Mouse (Mus musculus) kidney, adult 8-10 months (tissue): Measurements from ENCODE around the gene Gabarap.
"Not testable (repeated sequence)": the region's sequence is repeated elsewhere in the genome, so short reads cannot be mapped to it uniquely, and the experiment has no call there.

Source experiments
- DNase-seq, 2 experiments: peaks; one replicate each; pipeline ENCODE4 v3.0.0; 2022

Gabarap gene

DNA sequence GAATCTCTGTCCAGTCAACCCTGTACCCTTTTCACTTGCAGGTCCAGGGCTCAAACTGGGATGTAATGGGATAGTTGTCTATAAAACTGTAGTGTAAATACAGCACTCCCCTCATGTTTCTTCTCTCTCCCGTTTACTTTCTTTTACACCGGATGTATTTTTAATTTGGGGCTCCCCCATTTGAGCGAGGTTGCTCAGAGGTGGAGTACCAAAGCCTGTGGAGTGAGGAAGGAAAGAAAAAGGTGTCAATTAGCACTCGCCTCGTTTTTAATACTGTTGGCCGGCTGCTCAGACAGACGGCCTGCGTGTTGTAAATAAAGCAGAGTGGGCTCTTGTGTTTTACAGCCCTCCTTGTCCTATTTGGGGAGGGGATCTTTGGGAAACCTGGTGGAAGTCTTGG lies 8.7 kb downstream of the Gabarap start:
- DNase-seq = no peak

GRCm38 (mm10) chr11:70000396-70000898 lies 9.5 kb downstream of the Gabarap start, which contains the start of gene Dvl2:
Gene Dvl2 (plus strand): TSS chr11:70000595.
- DNase-seq = peak; percentile 91 to 95

DNA sequence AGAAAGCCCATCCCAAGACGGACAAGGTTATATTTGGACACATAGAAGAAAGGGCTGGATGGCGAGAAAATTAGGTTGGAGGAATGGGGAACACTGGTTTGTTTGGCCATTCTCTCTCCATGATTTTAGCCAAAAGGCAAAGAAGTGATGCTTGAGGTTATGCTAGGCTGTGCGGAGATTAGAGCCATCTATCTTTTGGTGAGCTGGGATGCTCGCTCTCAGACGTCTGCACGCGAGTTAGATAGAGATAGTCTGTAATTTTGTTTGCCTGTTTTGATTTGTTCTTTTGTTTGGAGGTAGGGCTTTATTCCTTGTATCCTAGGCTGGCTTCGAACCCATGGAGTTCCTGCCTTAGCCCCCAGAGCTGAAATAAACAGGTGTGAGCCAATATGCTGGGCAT lies 10.2 kb downstream of the Gabarap start:
- DNase-seq = no peak

- DNase-seq = peak in 1 of 2 experiments; percentile 58
Measured at GRCm38 (mm10) chr11:70001865-70002264, 10.9 kb downstream of the Gabarap start.

DNA sequence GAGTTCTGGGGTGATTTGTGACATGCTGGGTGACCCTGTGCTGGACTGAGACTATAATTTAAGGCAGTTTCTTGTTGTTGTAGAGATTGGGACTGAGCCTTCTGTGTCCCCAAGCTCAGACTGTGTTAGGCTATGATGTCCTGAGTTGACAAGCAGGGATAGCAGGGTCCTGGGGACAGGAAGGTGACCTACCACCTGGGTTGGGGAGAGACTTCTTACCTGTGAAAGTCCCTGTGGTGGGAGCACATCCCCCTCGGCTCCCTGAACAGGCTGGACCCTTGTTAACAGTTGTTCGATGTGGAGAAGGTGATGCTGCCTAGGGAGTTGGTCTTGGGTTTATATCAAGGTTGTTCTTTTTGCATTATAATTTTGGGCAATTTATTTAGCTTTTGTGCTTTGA lies 11.5 kb downstream of the Gabarap start:
- DNase-seq = no peak

DNA sequence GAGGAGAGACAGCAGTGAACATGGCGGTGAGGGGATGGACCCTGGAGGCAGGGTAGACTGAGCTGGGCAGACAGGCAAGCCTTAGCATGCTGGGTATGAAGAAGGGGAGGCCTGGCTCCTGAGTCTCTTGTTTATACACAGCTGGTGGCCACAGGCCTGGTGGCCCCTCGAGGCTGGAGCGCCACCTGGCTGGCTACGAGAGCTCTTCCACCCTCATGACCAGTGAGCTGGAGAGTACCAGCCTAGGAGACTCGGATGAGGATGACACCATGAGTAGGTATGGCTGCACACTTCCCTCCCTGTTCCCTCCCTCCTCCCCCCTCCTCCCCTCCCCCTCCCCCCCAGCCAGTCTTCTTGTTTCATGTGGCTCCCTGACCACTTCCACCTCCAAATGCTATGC lies 14.6 kb downstream of the Gabarap start:
- DNase-seq = no peak

GRCm38 (mm10) chr11:70010033-70010432 lies 19.1 kb downstream of the Gabarap start:
- no peak for DNase-seq

- DNase-seq = no peak
Measured at GRCm38 (mm10) chr11:70010548-70010947, 19.6 kb downstream of the Gabarap start.

GRCm38 (mm10) chr11:70010961-70011360 lies 20.0 kb downstream of the Gabarap start:
- DNase-seq = no peak

DNA sequence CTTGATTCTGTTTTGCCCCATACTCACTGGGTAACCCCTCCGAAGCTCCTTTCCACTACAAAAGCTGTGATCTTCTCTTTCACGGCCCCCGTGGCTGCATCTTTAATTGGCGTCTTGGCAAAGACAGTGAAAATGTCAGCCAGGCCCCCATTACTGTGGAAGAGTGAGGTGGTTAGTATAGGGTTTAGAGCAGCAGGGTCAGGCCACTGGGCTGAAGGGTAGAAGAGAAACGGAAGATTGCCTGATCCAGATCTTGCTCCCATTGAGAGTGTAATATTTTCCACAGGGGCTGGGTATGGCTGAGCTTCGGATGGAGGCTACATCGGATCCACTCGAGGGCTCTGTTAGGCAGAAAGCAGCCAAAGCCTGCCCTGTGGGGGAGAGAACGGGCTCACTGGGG lies 22.0 kb downstream of the Gabarap start:
- no peak for DNase-seq

DNA sequence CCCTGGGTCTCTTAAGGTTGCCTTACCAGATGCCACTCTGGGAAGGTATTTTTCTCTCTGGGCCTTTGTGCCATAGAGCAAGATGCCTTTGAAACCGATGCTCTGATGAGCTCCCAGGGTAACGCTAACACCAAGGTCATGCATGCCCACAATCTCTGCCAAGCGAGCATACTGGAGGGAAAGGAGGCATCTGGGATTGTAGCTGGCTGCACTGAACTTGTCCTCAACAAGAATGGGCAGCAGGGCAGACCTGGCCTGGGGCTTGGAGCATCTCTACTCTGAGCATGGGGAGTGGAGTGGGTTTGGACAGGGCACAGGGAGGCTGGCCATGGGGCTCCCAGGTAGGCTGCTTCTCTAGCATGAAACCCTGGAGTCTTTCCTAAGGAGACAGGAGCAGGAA lies 22.5 kb downstream of the Gabarap start:
- DNase-seq = no peak

DNA sequence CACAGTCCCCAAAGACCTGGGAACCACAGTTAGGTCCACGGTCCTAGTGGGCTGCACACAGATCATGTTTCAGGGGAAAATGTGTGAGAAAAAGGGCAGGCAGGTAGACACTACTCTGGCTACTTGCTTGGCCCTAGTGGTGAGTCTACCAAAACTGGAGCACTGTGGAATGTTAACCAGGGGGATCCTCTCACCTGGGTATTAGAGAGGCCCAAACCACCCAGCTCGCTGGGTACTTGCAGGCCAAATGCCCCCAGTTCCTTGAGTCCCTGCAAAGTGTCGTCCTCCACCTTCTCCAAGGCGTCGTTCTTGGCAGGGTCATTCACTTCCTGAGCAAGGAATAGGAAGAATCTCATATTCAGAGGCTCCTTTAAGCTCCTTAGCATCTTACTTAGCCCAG lies 23.1 kb downstream of the Gabarap start:
- no peak for DNase-seq

DNA sequence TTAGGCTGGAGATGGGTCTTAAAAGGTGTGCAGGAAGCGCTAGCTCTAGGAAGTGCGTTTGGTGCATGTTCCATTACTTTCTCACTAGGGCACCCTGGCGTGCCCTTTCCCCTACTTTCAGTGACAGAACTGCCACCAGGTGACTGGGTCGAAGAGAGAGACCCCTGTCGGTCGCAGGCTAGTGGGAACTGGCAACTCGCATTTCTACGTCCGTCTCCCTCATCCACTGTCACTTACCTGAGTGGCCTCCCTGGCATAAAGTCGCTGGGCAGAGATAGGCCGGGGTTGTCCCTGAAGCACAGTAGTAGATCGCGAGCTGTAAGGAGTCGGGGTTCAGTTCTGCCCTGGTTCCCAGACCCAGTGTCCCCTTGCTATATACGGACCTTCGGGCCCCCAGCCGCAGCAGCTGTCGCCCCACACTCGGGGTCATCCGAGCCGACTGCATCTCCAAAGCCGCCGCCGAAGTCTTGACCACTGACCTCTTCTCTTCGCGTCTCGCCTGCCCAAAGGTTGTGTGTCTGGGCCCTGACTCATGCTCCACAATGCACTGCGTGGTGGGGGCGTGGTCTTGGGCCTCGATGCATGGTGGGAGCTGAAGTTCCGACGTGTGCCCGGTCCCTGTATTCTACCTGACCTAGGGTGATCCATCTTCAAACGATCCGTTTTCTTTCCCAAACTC lies 24.1 kb downstream of the Gabarap start, which contains the start of gene Acadvl:
Gene Acadvl (minus strand): TSS at position 532 of the 679 bp plus-strand sequence.
- DNase-seq = peak; percentile 92 to 93

- DNase-seq = no peak
Measured at GRCm38 (mm10) chr11:70015677-70016076, 24.7 kb downstream of the Gabarap start.

DNA sequence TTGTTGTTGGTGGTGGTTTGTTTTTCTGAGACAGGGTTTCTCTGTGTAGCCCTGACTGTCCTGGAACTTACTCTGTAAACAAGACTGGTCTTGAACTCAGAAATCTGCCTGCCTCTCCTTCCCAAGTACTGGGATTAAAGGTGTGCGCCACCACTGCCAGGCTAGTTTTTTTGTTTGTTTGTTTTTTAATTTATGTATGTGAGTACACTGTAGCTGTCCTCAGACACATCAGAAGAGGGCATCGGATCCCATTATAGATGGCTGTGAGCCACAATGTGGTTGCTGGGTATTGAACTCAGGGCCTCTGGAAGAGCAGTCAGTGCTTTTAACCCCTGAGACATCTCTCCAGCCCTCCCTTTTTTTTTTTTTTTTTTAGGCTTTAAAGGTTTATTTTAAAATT lies 25.2 kb downstream of the Gabarap start:
- DNase-seq = not testable (repeated sequence)

- DNase-seq = no peak
Measured at GRCm38 (mm10) chr11:70016669-70017068, 25.7 kb downstream of the Gabarap start, which contains the start of gene Dlg4. Gene Dlg4 (plus strand): TSS chr11:70016942.

DNA sequence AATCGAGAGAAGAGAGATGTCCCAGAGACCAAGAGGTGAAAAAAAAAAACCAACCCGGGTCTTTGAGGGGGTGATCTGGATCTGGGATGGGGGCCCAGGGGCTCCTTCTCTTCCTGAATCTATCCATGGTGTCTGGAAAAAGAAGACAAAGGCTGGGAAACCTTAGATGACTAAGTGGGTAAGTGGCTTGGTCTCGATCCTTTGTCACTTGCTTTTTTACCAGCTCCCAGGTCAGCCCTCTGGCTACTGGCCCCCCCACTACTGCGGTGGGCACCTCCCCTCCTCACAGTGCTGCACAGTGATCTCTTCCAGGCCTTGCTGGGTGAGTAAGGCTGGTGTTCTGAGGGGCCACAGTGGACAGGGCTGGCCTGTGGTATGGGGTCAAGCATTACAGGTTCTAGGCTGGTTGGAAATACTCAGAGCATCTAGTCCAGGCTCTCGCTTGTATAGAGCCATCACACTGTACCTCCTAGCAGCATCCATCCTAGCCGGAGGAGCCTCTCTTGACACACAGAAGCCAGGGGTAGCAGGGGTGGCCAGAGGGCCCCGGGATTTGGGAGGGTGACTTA lies 26.3 kb downstream of the Gabarap start:
- no peak for DNase-seq

DNA sequence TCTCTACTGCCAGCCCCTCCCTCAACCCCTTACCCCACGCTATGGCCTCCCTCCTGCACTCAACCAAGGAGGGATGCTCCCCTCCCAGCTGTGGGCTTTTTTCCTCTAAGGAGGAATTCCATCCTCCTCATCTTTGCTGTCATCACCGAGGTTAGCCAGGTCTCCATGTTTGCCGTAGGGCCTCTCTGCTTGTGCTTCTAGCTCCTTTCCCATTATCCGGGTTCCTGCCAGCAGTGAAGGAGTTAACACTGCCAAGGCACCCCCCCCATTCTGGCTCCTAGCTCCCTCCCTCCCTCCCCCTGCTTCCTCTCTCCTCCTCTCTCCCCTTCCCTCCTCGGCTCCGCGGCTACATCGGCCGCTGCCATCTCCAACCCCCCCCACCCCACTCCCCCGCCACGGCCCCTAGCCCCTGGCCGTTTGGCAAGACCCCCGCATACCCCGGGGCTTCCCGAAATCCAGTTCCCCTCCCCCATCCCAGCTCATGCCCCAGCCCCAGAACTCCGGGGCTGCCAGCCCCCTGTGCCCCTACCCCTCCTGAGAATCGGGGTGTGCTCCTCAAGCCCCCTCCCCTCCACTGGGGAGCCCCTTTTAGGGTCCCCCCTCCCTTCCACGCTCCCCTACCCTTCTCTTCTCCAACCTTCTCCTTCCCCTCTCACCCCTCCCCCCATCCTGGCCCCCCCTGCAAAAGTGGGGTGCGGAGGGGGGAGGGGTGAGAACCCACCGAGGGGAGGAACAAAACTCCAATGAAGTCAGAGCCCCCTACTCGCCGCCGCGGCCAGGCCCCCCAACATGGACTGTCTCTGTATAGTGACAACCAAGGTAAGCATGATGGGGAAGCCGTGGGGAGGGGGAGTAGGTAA lies 27.4 kb downstream of the Gabarap start:
- DNase-seq = no peak

DNA sequence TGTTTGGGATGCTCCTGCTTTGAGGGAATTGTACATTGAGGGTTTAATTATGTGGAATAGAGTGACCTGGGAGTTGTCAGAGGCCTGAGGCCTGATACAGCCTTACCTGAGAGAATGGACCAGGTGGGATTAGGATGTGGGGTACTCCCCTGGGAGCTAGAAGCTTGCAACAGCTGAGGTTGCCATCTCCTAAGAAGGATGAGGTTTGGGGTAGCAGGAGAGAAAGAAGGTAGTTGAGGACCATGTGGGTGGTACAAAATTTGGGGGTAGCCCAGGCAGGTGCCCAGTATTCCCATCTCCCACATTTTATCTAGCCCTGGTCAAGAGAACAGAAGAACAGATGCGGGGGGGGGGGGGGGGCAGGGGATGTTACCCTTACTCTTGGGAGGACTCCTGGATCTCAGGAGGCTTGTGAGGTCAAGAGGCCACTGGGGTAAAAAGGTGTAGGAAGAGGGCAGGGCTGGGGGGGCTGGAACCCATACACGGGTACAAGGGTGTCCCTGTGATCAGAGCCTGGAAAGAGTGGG lies 28.6 kb downstream of the Gabarap start:
- no peak for DNase-seq

- DNase-seq = no peak
Measured at GRCm38 (mm10) chr11:70020022-70020631, 29.2 kb downstream of the Gabarap start.

DNA sequence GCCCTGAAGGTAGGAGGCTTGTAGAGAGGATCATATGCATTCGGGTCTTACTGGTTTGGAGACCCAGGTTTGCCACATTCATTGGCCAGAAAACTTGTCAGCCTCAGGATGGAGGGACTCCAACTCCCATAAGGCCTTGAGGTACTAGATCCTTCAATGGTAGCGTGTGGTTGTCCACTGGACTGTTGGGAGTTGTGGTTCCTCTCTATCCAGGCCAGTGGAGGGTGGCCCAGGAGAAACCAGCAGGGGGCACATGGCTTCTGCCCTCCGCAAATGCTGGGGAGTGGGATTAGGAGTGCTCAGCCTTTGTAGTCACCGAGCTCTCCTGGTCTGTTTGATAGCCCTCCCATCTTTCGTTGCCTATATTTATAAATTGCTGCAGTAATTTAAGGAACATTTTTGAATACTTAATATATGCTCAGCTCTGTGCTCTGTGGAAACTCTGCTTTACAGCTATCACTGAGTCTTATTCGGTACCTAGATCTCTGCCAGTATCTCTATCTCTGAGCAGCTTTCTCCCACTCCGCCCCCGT lies 29.9 kb downstream of the Gabarap start:
- DNase-seq = peak; percentile 80 to 82
